Mouse (Mus musculus) forebrain, postnatal 0 days (tissue): ENCODE measurements around the gene Medag. TPM values are rescaled to one million over a fixed set of nuclear protein-coding genes. Genes with fewer than 3 reads are reported as not detected.

Experiments used
- ATAC-seq: fragments of 200-750 bp; cut with Nextera tagmentation; 2 replicates; pipeline ENCODE4 v1.8.0; 2017; ENCODE audit warnings: mild to moderate bottlenecking, moderate library complexity
- DNase-seq: peaks from one replicate; pipeline ENCODE4 v3.0.0-alpha.2; 2015
- H3K27ac ChIP-seq: fragments of 300-500 bp; sonication (generic); 2 replicates; pipeline ENCODE4 v1.5.1; 2014; ENCODE audit warnings: low read depth, mild to moderate bottlenecking, antibody characterized with exemption, low read length, moderate library complexity, mixed read lengths
- H3K27me3 ChIP-seq: fragments of 300-500 bp; sonication (generic); 2 replicates; pipeline ENCODE4 v1.6.1; 2014; ENCODE audit warnings: mild to moderate bottlenecking, low read length, mixed read lengths; ENCODE audit not compliant: insufficient read depth
- H3K36me3 ChIP-seq: fragments of 300-500 bp; sonication (generic); 2 replicates; pipeline ENCODE4 v1.6.1; 2014; ENCODE audit warnings: mild to moderate bottlenecking, moderate library complexity; ENCODE audit not compliant: insufficient read depth
- H3K4me1 ChIP-seq: fragments of 300-500 bp; sonication (generic); 2 replicates; pipeline ENCODE4 v1.6.1; 2014; ENCODE audit warnings: antibody characterized with exemption; ENCODE audit not compliant: insufficient read depth
- H3K4me2 ChIP-seq: fragments of 300-500 bp; sonication (generic); 2 replicates; pipeline ENCODE4 v1.6.1; 2014; ENCODE audit warnings: low read depth, mild to moderate bottlenecking, moderate library complexity
- H3K4me3 ChIP-seq: fragments of 300-500 bp; sonication (generic); 2 replicates; pipeline ENCODE4 v1.5.1; 2014; ENCODE audit warnings: low read depth, low read length, mixed read lengths
- H3K9ac ChIP-seq: fragments of 300-500 bp; sonication (generic); 2 replicates; pipeline ENCODE4 v1.6.1; 2014; ENCODE audit warnings: mild to moderate bottlenecking
- H3K9me3 ChIP-seq: fragments of 300-500 bp; sonication (generic); 2 replicates; pipeline ENCODE4 v1.6.1; 2016; ENCODE audit warnings: low read length
- CTCF ChIP-seq: sonication (generic); IDR thresholded peaks from 2 replicates; pipeline ENCODE4 v1.5.1; 2016; ENCODE audit warnings: antibody characterized with exemption, control low read depth, low read depth
- WGBS: fragments of 180-500 bp; shearing (Covaris S2); extraction: QIAGEN DNeasy Blood & Tissue Kit; methylation state at CpG from one replicate; pipeline ENCODE4 v1.1.7; 2014; 5-methylcytosine and 5-hydroxymethylcytosine counted together
- polyA plus RNA-seq: library from polyadenylated mRNA; unstranded; fragments of >200 nt; fragmentation: Nextera tagmentation; extraction: Ambion mirVana; gene quantifications from 2 replicates; pipeline ENCODE4 v1.2.1, GENCODE M21; 2015
- total RNA-seq: library from RNA; depleted of rRNA; stranded (reverse); fragments of >200 nt; gene quantifications from 2 replicates; pipeline ENCODE4 v1.2.3, GENCODE M21; 2014

Medag gene
- total and polyA plus RNA-seq, 2 experiments from 2014 or later = 1.8 to 2.1 TPM

DNA sequence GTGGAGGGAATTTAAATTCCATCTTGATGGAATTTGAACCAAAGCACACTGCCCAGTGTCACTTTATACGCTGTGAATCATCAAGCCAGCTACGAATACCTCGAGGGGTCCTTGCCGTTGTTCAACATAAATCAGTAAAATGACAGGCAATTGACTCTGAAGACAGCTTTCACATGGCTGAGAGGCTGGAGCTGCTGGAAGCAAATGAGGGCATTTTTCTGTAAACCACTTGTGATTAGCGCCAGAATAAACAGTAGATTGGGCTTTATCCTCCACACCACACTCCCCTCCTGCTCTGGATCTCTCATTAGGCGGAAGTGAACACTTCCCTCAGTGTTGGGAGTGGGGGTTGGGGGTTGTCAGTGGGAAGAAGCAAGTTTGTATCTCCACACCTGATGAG, 34.3 kb upstream of the Medag start:
- WGBS = 18% methylated on average over 6 of the region's 6 CpGs
- TF ChIP-seq CTCF = no peak
- H3K27ac ChIP-seq = no peak overlapping the region
- H3K4me2 ChIP-seq = no peak overlapping the region
- no peak overlapping the region for H3K4me3 ChIP-seq
- H3K9ac ChIP-seq = no peak overlapping the region
- peaks cover 27% of the 10 kb centered on the region for H3K4me1 ChIP-seq
- no peaks in the 10 kb centered on the region for H3K27me3 ChIP-seq
- H3K36me3 ChIP-seq = no peaks in the 10 kb centered on the region
- DNase-seq (no peak), ATAC-seq (no peak)
- H3K9me3 ChIP-seq = no peaks in the 10 kb centered on the region

DNA sequence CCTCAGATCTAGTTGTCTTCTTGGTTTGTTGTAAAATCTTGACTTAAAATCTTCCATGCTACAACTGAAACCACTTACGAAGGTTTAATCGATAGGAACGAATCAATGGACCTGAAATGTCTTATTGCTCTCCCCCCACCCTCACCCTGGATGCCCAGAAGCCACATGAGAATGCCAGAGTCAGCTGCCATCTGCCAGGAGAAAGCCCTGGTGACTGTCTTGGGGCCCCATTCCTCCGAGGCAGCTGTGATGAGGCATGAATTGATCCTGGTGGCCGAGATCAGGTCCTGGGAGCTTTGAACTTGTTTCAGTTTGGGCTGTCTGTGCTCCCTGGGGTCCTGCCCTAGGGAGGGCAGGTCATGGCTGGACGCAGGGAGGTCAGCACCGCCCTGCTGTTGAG, 33.0 kb upstream of the Medag start:
- Histone ChIP-seq H3K4me1 (peaks cover 27% of the 10 kb centered on the region), H3K4me3 (no peak overlapping the region), H3K27me3 (no peaks in the 10 kb centered on the region), H3K9ac (no peak overlapping the region), H3K27ac (no peak overlapping the region), H3K4me2 (no peak overlapping the region), H3K9me3 (no peaks in the 10 kb centered on the region), H3K36me3 (no peaks in the 10 kb centered on the region)
- no peak for ATAC-seq
- DNase-seq = no peak
- 71% methylated on average over 7 of the region's 7 CpGs for WGBS
- TF ChIP-seq CTCF = no peak

DNA sequence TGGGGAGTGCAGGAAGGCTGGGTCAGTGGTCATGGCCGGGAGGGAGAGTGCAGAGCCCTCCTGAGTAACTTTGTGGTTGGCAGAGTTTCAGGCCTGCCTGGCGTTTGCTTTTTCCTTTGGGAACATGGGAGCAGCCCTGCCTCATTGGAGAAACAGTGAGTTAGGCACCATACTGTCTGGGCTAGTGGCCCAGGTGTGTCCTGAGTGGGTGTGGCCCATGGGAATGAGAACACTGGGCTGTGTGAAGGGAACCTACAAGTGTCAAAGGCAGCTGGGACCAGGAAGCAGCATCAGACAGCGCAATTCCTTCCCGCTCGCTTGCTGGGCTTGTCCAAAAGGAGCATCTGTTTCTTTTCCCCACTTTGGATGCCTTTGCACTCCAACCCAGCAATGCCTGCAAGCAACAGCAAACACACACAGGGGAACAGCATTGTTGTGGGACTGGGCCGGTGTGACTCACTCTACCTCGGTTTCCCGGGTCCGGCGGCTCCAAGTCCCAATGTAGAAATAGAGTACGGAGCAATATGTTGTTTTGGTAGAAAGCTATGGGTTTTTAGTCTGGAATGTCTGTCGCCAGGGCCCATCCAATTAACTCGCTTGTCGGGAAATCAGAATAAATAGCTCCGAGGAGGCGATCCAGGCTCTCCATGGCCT, 32.3 kb upstream of the Medag start:
- no peaks in the 10 kb centered on the region for H3K9me3 ChIP-seq
- H3K4me3 ChIP-seq = no peak overlapping the region
- H3K9ac ChIP-seq = no peak overlapping the region
- DNase-seq (peak; percentile 45), ATAC-seq (no peak)
- H3K27me3 ChIP-seq = no peaks in the 10 kb centered on the region
- H3K27ac ChIP-seq = peak overlapping the region; percentile 82; the same call in 1 of the 2 replicates
- no peaks in the 10 kb centered on the region for H3K36me3 ChIP-seq
- H3K4me1 ChIP-seq = peaks cover 27% of the 10 kb centered on the region
- WGBS = 59% methylated on average over 16 of the region's 16 CpGs
- H3K4me2 ChIP-seq = no peak overlapping the region
- no peak for TF ChIP-seq CTCF

DNA sequence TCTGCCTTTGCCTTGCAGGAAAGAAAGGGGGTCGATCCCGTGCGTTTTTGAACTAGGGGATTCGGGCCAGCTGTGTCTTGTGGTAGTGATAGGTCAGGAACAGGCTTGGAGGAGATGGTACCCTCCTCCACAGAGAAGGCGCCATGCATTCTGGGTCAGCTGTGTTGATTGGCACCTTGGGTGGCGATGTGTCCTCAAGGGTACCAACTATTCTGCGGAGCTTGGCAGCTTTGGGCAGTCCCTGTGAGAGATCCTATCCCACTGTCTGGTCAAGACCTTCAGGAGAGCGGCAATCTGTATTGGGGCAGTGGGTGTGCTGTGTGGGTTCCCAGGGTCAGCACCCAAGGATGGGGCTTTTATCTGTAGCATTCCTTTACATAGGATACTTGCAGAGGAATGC, 31.7 kb upstream of the Medag start:
- Histone ChIP-seq H3K27ac (peak overlapping the region; percentile 82), H3K4me1 (peaks cover 27% of the 10 kb centered on the region), H3K9me3 (no peaks in the 10 kb centered on the region), H3K9ac (no peak overlapping the region), H3K27me3 (no peaks in the 10 kb centered on the region), H3K4me2 (no peak overlapping the region), H3K36me3 (no peaks in the 10 kb centered on the region), H3K4me3 (no peak overlapping the region)
- WGBS = 70% methylated on average over 8 of the region's 8 CpGs
- no peak for ATAC-seq
- no peak for DNase-seq
- TF ChIP-seq CTCF = no peak

DNA sequence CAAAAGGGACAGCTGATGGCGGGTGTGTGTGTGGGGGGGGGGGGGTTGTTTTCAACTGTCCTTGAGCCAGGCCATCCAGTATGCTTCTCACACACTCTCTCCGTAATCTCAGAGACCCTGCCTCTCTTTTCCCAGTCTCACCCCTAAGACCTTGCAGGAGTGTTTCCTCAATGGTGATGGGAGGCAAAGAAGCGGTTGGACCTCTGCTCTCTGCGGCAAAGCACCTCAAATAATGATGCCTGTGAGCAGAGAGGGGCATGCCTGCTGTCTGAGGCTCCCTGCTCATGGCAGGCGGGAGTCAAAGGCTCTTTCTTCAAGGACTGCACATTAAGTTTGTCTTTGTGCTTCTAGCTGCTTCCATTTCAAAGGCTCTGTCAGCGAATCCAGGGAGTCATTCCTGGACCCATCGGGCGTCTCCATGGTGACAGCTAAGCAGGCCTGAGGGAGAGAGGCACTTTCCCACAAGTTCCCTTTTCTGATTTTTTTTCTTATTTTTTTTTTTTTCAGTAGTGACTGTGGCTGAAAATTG, 31.1 kb upstream of the Medag start:
- peak; percentile 80 for ATAC-seq
- Histone ChIP-seq H3K9me3 (no peaks in the 10 kb centered on the region), H3K4me2 (no peak overlapping the region), H3K4me1 (peaks cover 24% of the 10 kb centered on the region), H3K27me3 (no peaks in the 10 kb centered on the region), H3K4me3 (no peak overlapping the region), H3K27ac (peak overlapping the region; percentile 82), H3K9ac (no peak overlapping the region), H3K36me3 (no peaks in the 10 kb centered on the region)
- WGBS = 6% methylated on average over 8 of the region's 8 CpGs
- DNase-seq = peak; percentile 81
- TF ChIP-seq CTCF = no peak

DNA sequence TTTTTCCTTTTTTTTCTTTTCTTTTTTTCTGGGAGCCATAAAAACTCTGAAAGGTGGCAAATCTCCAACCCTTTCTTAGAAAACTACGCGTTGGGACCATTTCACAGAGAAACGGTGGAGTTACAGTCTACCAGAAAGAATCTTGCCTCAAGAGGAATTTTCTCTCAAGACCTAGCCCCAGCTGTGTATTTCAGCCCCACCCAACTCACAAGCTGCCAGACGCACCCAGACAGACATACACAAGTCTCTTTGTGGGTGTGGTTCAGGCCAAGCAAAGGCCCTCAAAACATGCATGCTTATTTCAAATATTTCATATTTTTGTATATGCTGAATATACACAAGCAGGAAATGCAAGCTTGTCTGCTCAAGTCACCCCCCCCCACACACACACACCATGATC, 29.6 kb upstream of the Medag start:
- no peak overlapping the region for H3K9ac ChIP-seq
- no peak overlapping the region for H3K4me2 ChIP-seq
- no peak overlapping the region for H3K4me3 ChIP-seq
- no peaks in the 10 kb centered on the region for H3K27me3 ChIP-seq
- no peak for ATAC-seq
- H3K36me3 ChIP-seq = no peaks in the 10 kb centered on the region
- H3K4me1 ChIP-seq = peaks cover 21% of the 10 kb centered on the region
- no peak for TF ChIP-seq CTCF
- no peak for DNase-seq
- H3K27ac ChIP-seq = no peak overlapping the region
- no peaks in the 10 kb centered on the region for H3K9me3 ChIP-seq
- WGBS = 82% methylated on average over 4 of the region's 4 CpGs

DNA sequence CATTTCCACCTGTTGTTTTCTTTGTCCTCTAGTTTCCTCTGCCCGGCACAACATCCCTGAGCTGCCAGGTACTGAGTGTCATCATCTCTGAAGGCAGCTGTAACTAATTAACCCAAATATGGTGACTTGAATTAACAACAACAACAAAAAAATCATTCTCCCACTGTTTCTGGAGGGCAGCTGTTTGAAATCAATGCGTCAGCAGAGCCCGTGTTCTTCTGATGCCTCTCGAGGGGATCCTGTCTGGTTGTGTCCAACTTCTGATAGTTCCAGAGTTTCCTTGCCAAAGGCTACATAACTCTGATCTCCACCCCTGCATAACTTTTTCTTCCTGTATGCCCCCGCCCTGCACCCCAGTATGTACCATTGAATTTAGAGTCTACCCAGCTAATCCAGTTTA, 28.9 kb upstream of the Medag start:
- Histone ChIP-seq H3K27ac (no peak overlapping the region), H3K4me3 (no peak overlapping the region), H3K36me3 (no peaks in the 10 kb centered on the region), H3K27me3 (no peaks in the 10 kb centered on the region), H3K4me1 (peaks cover 21% of the 10 kb centered on the region), H3K9ac (no peak overlapping the region), H3K9me3 (no peaks in the 10 kb centered on the region), H3K4me2 (no peak overlapping the region)
- no peak for DNase-seq
- no peak for TF ChIP-seq CTCF
- WGBS = 89% methylated on average over 5 of the region's 5 CpGs
- ATAC-seq = no peak
